Mouse (Mus musculus) ovary, postnatal 14 days (tissue): ENCODE measurements around the gene Gm10436.
"Not testable (repeated sequence)": the region's sequence is repeated elsewhere in the genome, so short reads cannot be mapped to it uniquely, and the experiment has no call there.

Experiments used
- DNase-seq: peaks from one replicate; pipeline ENCODE4 v3.0.0; 2022; ENCODE audit warnings: low spot score

Gm10436 gene

DNA sequence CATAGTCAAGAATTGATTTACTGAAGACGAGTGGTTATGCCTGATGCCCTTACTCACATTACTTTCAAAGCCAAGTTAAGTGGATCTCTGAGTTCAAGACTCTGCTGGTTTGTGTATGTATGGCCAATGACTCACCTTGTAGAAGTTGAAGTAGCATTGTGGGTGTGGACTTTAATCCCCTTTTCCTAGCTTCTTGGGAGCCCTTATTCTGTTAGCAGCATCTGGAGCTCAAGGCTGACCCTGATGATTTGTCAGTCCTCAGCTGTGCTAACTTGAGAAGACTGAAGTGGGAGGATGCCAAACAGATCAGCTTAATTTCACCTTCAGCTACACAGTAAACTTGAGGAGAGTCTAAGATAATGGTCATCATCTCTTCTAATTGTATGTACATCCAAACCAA, at the start of gene Gm10436:
Gene Gm10436, minus strand, starts transcription at position 101 of the 400 bp plus-strand sequence.
- not testable (repeated sequence) for DNase-seq

DNA sequence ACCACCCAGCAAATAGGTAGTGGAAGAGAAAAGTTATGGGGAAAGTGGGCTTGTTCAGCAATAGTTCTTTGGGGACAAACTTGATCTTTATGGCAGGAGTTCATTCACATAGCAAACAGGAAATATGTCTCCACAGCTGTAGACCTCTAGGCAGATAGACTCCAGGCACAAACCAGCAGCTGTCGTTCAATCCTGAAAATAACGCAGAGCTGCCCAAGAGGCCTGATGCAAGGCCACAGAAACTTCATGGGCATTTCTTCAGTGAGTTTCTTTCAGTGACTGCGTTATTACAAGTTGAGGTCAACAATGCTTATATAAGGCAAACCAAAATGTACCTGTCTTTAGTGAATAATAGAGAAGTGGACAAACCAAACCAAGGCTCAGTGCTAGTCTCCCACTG, 37.5 kb upstream of the Gm10436 start:
- DNase-seq = no peak

GRCm38 (mm10) chr12:88218059-88218458, 36.2 kb upstream of the Gm10436 start:
- DNase-seq = not testable (repeated sequence)

DNA sequence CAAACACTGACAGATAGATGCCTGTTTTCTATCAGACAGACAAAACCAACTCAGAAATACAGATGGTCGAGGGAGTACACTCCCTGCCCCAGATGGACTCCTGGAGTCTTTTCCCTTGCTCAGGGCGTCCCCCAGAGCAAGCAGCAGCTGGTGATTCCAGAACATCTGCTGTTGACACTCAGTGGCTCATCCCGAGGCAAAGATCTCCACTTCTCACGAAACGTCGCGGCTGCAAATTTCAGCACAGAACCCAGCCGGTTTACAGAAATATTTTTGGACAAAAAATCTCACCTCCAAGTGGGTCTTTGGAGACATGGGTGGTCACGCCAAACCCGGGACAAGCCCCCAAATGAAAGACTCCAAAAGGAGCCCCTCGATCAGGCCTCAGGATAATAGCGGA, 32.7 kb upstream of the Gm10436 start:
- no peak for DNase-seq

GRCm38 (mm10) chr12:88211458-88211857, 29.6 kb upstream of the Gm10436 start:
- DNase-seq = not testable (repeated sequence)

DNA sequence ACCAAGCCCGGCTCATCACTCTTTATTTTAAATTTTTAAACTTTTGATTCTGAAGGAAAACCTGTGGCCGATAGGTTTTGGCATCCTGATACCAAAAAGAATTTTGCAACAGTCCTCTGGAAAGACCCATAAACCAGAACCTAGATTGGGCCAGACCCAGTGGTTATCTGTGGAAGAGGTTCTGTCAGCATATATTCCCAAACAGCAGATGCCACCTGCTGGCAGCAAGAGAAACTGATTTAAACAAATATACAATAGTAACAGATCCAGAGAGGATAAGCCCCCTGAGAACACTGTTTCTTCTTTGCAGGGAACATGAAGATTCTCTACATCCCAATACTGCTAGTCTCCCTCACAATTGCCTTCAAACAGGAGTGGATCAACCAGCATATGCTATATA, 20.9 kb upstream of the Gm10436 start:
- no peak for DNase-seq
